Mouse (Mus musculus): ENCODE results near the gene Gm21095. TPM values are rescaled to one million over a fixed set of nuclear protein-coding genes. Genes with fewer than 3 reads are reported as not detected.
"Not testable (repeated sequence)": the region's sequence is repeated elsewhere in the genome, so short reads cannot be mapped to it uniquely, and the experiment has no call there.

Gm21095 gene
- not detected in 2 replicates for polyA plus RNA-seq (2015; fragmentation: Nextera tagmentation; extraction: Ambion mirVana)

GRCm38 (mm10) chrY:84096979-84097378, at the start of gene Gm21095:
TSS of gene Gm21095 (plus strand) at chrY:84097279.
- no CpG with 5 or more reads among the region's 6 CpGs for WGBS
- H3K36me3 ChIP-seq; H3K4me2 ChIP-seq; H3K9ac ChIP-seq; ATAC-seq (ENCODE audit: insufficient number of reproducible peaks, low FRiP score, low TSS enrichment, low read depth); H3K4me1 ChIP-seq; H3K27me3 ChIP-seq; H3K27ac ChIP-seq; H3K9me3 ChIP-seq; H3K4me3 ChIP-seq: not testable (repeated sequence)

Measured in limb, embryonic 15.5 days (tissue).